Mouse (Mus musculus) lung, postnatal 0 days (tissue): ENCODE results near the gene Hs2st1.

ENCODE experiments used
- CTCF ChIP-seq: IDR thresholded peaks from 2 replicates; pipeline ENCODE4 v1.5.1; 2016; ENCODE audit warnings: antibody characterized with exemption, mild to moderate bottlenecking
- EP300 ChIP-seq: IDR thresholded peaks from 2 replicates; pipeline ENCODE4 v1.6.1; 2016; ENCODE audit warnings: antibody characterized with exemption, mild to moderate bottlenecking, control low read depth

DNA sequence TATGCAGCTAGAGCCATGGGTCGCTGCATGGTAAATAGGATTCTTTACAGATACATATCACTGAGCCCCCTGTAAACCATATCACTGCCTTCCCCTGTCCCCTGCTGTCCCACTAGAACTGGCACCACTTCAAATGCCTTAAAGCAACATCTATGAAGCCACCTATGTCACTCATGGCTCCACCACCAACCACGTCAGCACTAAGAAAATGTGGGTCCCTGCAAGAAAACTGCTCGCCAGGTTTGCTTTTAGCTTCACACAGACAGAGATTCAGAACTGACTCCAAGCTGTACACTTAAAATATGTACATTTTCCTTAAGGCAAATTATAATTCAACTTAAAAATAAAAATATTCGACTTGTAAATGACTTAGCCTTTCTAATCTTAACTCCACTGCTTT is 34.9 kb downstream of the Hs2st1 start:
- TF ChIP-seq CTCF (no peak), EP300 (no peak)
